Mouse (Mus musculus): Measurements from ENCODE around the gene Sh3pxd2a. TPM values are rescaled to one million over a fixed set of nuclear protein-coding genes. Genes with fewer than 3 reads are reported as not detected.

Sh3pxd2a gene
- polyA plus RNA-seq, 1 experiment: 15.5 TPM

DNA sequence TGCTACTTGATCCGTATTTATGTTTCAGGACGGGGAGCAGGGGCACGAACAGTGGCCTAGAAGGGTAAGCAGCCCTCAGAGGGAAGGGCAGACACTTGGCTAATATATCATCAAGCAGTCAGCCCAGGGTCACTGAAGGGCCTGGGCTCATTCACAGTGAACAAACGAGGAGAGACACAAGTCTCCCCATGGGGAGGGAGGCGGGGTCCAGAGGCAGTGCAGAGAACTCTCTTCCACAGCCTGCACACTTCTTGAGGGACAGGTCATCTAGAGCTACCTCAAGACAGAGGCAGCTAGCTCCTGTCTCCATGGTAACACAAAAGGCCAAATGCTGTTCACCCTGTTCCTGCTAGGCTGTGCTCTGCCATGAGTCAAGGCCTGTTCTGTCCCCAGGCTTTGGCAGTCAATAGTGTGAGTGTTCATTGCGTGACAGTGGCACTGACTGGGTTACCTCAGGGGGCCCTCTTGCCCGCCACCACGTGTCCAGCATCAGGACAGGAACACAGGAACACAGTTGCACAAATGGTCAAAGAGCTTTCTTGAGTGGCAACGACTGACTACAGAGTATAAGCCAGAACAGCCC lies 101.0 kb downstream of the Sh3pxd2a start:
- WGBS: 59% methylated on average over 9 of the region's 9 CpGs
- no peaks in the 10 kb centered on the region for H3K36me3 ChIP-seq (ENCODE audit: control insufficient read depth, insufficient read depth, low read length)
- no peak overlapping the region for H3K4me3 ChIP-seq (ENCODE audit: insufficient read depth, low read depth, low read length)
- no peaks in the 10 kb centered on the region for H3K27me3 ChIP-seq (replicated peaks; ENCODE audit: control insufficient read depth, insufficient read depth, low read length)
- no peak for DNase-seq
- H3K4me1 ChIP-seq (ENCODE audit: control insufficient read depth, insufficient read depth, low read length): no peaks in the 10 kb centered on the region
- H3K27ac ChIP-seq (ENCODE audit: insufficient read depth, low read depth, low read length): no peak overlapping the region
- no peak for TF ChIP-seq CTCF (conservative IDR thresholded peaks at IDR 0.05; ENCODE audit: insufficient read depth, insufficient read length, low read depth, low read length)
- no peak for TF ChIP-seq POLR2A (IDR thresholded peaks at IDR 0.05; ENCODE audit: low read depth, low read length)

DNA sequence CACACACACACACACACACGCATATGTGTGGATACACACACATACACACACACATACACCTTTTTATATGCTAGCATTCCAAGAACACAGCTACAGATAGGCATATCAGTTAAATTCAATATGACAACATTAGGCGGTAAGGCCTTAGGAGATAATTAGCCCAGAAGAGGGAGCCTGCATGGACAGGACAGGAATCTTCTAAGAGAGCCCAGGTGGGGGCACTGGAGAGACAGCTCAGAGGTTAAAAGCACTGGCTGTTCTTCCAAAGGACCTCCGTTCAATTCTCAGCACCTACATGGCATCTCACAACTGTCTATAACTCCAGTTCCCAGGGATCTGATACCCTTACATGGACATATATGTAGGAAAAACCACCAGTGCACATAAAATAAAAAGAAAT lies 103.3 kb downstream of the Sh3pxd2a start:
- DNase-seq: no peak
- Histone ChIP-seq H3K4me3 (ENCODE audit: insufficient read depth, low read depth, low read length) (no peak overlapping the region), H3K4me1 (ENCODE audit: control insufficient read depth, insufficient read depth, low read length) (no peaks in the 10 kb centered on the region), H3K27me3 (replicated peaks; ENCODE audit: control insufficient read depth, insufficient read depth, low read length) (no peaks in the 10 kb centered on the region), H3K27ac (ENCODE audit: insufficient read depth, low read depth, low read length) (no peak overlapping the region), H3K36me3 (ENCODE audit: control insufficient read depth, insufficient read depth, low read length) (no peaks in the 10 kb centered on the region)
- 95% methylated on average over 3 of the region's 3 CpGs for WGBS
- TF ChIP-seq CTCF (conservative IDR thresholded peaks at IDR 0.05; ENCODE audit: insufficient read depth, insufficient read length, low read depth, low read length) (peak; percentile 9; the same call in 1 of the 2 replicates), POLR2A (IDR thresholded peaks at IDR 0.05; ENCODE audit: low read depth, low read length) (no peak)

DNA sequence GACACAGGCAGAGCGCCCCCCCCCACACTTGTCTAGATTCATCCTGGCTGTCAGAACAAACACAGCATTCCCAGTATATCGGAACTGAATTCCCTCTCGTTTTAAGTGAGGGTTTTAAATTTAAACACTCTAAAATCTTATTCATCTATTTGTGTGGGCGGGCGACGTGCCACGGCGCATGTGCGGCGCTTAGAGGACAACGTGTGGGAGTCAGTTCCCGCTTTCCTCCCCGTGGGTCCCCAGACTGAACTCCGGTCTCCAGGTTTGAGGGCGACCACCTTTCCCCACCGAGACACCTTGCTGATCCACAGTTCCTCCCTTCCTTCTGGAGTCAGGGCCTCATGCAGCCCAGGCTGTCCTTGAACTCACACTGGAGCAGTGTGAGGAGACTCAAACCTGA lies 104.2 kb downstream of the Sh3pxd2a start:
- no peaks in the 10 kb centered on the region for H3K4me1 ChIP-seq (ENCODE audit: control insufficient read depth, insufficient read depth, low read length)
- DNase-seq: no peak
- TF ChIP-seq CTCF (conservative IDR thresholded peaks at IDR 0.05; ENCODE audit: insufficient read depth, insufficient read length, low read depth, low read length) (no peak), POLR2A (IDR thresholded peaks at IDR 0.05; ENCODE audit: low read depth, low read length) (no peak)
- no peaks in the 10 kb centered on the region for H3K27me3 ChIP-seq (replicated peaks; ENCODE audit: control insufficient read depth, insufficient read depth, low read length)
- WGBS: 90% methylated on average over 16 of the region's 16 CpGs
- no peaks in the 10 kb centered on the region for H3K36me3 ChIP-seq (ENCODE audit: control insufficient read depth, insufficient read depth, low read length)
- no peak overlapping the region for H3K4me3 ChIP-seq (ENCODE audit: insufficient read depth, low read depth, low read length)
- H3K27ac ChIP-seq (ENCODE audit: insufficient read depth, low read depth, low read length): no peak overlapping the region

DNA sequence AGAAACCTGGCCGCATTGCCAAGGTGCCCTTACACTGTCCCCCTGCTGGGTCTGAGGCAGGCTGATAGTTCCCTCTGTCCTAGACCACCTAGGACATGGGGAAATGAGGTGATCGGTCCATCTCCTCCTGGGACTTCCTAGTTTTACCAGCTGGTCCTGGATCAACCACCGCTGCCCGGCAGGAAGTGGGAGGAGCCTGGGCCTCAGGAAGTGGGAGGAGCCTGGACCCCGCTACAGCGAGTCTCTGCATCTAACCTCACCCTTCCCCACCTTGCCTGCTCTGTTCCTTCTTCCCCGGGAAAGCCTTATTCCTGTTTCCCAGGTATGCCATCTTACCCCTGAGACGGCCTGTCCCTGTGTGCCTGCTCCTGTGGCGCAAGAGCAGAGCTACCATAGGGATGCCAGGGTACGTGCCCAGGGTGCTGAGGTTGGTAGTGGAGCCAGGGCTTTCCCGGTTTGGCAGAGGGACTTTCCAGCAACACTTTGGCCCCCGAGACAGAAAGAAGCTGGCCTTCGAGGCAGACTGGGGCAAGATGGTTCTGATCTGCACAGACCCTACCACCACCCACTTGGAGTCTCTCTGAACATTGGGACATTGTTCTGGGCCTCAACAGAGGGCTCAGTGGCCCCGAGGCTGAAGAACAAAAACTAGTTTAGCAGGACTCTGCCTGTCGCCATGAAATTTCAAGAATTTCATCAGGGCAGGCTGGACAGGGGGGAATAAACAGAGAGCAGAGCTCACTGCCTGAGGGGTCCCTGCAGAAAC lies 104.9 kb downstream of the Sh3pxd2a start:
- DNase-seq: peak; percentile 27
- TF ChIP-seq POLR2A (IDR thresholded peaks at IDR 0.05; ENCODE audit: low read depth, low read length) (no peak), CTCF (conservative IDR thresholded peaks at IDR 0.05; ENCODE audit: insufficient read depth, insufficient read length, low read depth, low read length) (no peak)

DNA sequence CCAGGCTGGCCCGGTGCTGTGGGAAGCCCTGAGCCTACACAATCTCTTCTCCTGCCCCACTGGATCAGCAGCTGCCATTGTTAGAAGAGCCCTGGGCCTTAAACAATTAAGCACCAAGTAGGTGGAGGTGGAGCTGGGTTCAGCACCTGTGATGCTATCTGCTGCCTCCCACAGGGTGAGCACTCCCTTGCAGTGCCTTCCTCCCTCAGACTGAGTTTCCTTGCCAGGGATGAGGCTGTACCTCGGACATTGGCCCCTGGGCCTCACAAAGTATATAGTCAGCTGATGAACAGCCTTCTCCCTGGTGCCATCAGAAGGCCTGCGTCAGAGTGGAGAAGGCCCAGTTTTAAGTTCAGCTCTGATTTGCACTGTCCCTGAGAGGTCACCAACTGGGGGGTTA lies 106.9 kb downstream of the Sh3pxd2a start:
- Histone ChIP-seq H3K36me3 (ENCODE audit: control insufficient read depth, insufficient read depth, low read length) (no peaks in the 10 kb centered on the region), H3K27me3 (replicated peaks; ENCODE audit: control insufficient read depth, insufficient read depth, low read length) (no peaks in the 10 kb centered on the region), H3K27ac (ENCODE audit: insufficient read depth, low read depth, low read length) (no peak overlapping the region), H3K4me1 (ENCODE audit: control insufficient read depth, insufficient read depth, low read length) (no peaks in the 10 kb centered on the region), H3K4me3 (ENCODE audit: insufficient read depth, low read depth, low read length) (no peak overlapping the region)
- TF ChIP-seq CTCF (conservative IDR thresholded peaks at IDR 0.05; ENCODE audit: insufficient read depth, insufficient read length, low read depth, low read length) (no peak), POLR2A (IDR thresholded peaks at IDR 0.05; ENCODE audit: low read depth, low read length) (no peak)
- no peak for DNase-seq
- 71% methylated on average over 3 of the region's 3 CpGs for WGBS

More for the DNA sequence above, 104.9 kb downstream of the Sh3pxd2a start:
- H3K36me3 ChIP-seq (ENCODE audit: control insufficient read depth, insufficient read depth, low read length): no peaks in the 10 kb centered on the region
- peak overlapping the region; percentile 35 for H3K4me3 ChIP-seq (ENCODE audit: insufficient read depth, low read depth, low read length)
- no peaks in the 10 kb centered on the region for H3K4me1 ChIP-seq (ENCODE audit: control insufficient read depth, insufficient read depth, low read length)
- 55% methylated on average over 15 of the region's 15 CpGs for WGBS
- H3K27me3 ChIP-seq (replicated peaks; ENCODE audit: control insufficient read depth, insufficient read depth, low read length): no peaks in the 10 kb centered on the region
- no peak overlapping the region for H3K27ac ChIP-seq (ENCODE audit: insufficient read depth, low read depth, low read length)

DNA sequence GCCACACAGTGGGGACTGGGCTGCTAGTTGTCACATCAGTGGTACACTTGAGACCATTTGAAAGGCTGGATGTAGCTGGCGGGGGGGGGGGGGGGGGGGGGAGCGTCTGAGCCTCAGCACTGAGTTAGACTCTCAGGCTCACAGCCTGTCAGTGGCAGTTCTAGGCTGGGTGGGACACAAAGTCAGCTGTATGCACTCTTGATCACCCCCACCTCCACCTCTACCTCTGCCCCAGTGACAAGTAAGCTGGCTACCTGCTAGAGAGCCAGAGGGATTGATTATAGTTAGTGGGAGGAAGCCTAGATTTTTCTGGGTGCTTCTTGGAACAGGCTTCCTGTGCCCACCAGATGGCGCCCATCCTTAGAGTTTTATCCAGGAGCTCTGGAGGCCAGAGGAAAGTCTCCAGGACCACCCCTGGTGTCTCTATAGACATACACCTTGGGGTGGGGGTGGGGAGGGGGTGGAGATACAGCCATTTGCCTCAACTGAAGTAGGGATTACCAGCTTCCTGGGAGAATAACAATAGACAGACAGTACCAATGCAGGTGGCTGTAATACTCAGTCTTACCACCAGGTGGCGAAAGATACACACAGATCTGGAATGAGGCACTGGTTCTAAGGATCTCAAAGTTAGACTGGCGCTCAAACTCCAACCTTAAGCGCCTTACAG lies 107.9 kb downstream of the Sh3pxd2a start:
- H3K4me3 ChIP-seq (ENCODE audit: insufficient read depth, low read depth, low read length): no peak overlapping the region
- peak; percentile 84 for DNase-seq
- no peaks in the 10 kb centered on the region for H3K36me3 ChIP-seq (ENCODE audit: control insufficient read depth, insufficient read depth, low read length)
- no peaks in the 10 kb centered on the region for H3K4me1 ChIP-seq (ENCODE audit: control insufficient read depth, insufficient read depth, low read length)
- WGBS: 22% methylated on average over 6 of the region's 6 CpGs
- TF ChIP-seq CTCF (conservative IDR thresholded peaks at IDR 0.05; ENCODE audit: insufficient read depth, insufficient read length, low read depth, low read length) (peak; percentile 47), POLR2A (IDR thresholded peaks at IDR 0.05; ENCODE audit: low read depth, low read length) (no peak)
- H3K27ac ChIP-seq (ENCODE audit: insufficient read depth, low read depth, low read length): no peak overlapping the region
- no peaks in the 10 kb centered on the region for H3K27me3 ChIP-seq (replicated peaks; ENCODE audit: control insufficient read depth, insufficient read depth, low read length)

DNA sequence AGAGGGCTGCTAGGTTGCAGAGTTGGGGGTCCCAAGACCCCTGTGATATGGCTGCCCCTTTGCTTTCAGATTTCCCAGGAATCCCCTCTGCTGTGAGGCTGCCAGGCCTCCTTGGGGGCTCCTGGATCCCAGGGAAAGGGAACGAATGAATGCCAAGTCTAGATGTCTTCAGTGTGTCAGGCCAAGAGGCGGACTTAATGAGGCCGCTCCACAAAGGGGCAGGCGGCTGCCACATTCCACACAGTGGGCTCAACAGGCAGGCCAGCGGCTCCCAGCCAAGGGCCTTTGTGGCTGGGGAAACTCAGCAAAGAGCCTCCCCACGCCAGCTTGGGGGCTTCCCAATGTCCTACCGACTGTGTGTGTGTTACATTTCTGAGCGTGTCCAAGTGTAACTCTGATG lies 109.7 kb downstream of the Sh3pxd2a start:
- no peak overlapping the region for H3K27ac ChIP-seq (ENCODE audit: insufficient read depth, low read depth, low read length)
- WGBS: 97% methylated on average over 8 of the region's 8 CpGs
- no peaks in the 10 kb centered on the region for H3K27me3 ChIP-seq (replicated peaks; ENCODE audit: control insufficient read depth, insufficient read depth, low read length)
- no peaks in the 10 kb centered on the region for H3K4me1 ChIP-seq (ENCODE audit: control insufficient read depth, insufficient read depth, low read length)
- H3K4me3 ChIP-seq (ENCODE audit: insufficient read depth, low read depth, low read length): no peak overlapping the region
- H3K36me3 ChIP-seq (ENCODE audit: control insufficient read depth, insufficient read depth, low read length): no peaks in the 10 kb centered on the region
- TF ChIP-seq POLR2A (IDR thresholded peaks at IDR 0.05; ENCODE audit: low read depth, low read length) (no peak), CTCF (conservative IDR thresholded peaks at IDR 0.05; ENCODE audit: insufficient read depth, insufficient read length, low read depth, low read length) (no peak)
- DNase-seq: no peak
